Mouse (Mus musculus) neural tube, embryonic 11.5 days (tissue): Measurements from ENCODE around the gene Glrb. TPM values are rescaled to one million over a fixed set of nuclear protein-coding genes. Genes with fewer than 3 reads are reported as not detected.

Experiments
- ATAC-seq: fragments of 200-750 bp; cut with Nextera tagmentation; 2 replicates; pipeline ENCODE4 v1.8.0; 2017; ENCODE audit warnings: moderate number of reproducible peaks, mild to moderate bottlenecking, moderate TSS enrichment, moderate library complexity; ENCODE audit not compliant: insufficient read depth, low FRiP score, low TSS enrichment
- DNase-seq: peaks from one replicate; pipeline ENCODE4 v3.0.0-alpha.2; 2015; ENCODE audit warnings: low spot score
- H3K27ac ChIP-seq: fragments of 300-500 bp; sonication (generic); 2 replicates; pipeline ENCODE4 v1.5.1; 2014; ENCODE audit warnings: low read depth, mild to moderate bottlenecking, low read length
- H3K27me3 ChIP-seq: fragments of 300-500 bp; sonication (generic); 2 replicates; pipeline ENCODE4 v1.6.1; 2014; ENCODE audit warnings: mild to moderate bottlenecking, low read length, mixed read lengths; ENCODE audit not compliant: control insufficient read depth, insufficient read depth
- H3K36me3 ChIP-seq: fragments of 300-500 bp; sonication (generic); 2 replicates; pipeline ENCODE4 v1.6.1; 2014; ENCODE audit warnings: mild to moderate bottlenecking, low read length, moderate library complexity, mixed read lengths; ENCODE audit not compliant: control insufficient read depth, insufficient read depth
- H3K4me1 ChIP-seq: fragments of 300-500 bp; sonication (generic); 2 replicates; pipeline ENCODE4 v1.6.1; 2014; ENCODE audit warnings: low read length, mixed read lengths; ENCODE audit not compliant: control insufficient read depth, insufficient read depth
- H3K4me2 ChIP-seq: fragments of 300-500 bp; sonication (generic); 2 replicates; pipeline ENCODE4 v1.6.1; 2014; ENCODE audit warnings: low read depth, mild to moderate bottlenecking, moderate library complexity
- H3K4me3 ChIP-seq: fragments of 300-500 bp; sonication (generic); 2 replicates; pipeline ENCODE4 v1.5.1; 2014; ENCODE audit warnings: low read depth, low read length
- H3K9ac ChIP-seq: fragments of 300-500 bp; sonication (generic); 2 replicates; pipeline ENCODE4 v1.6.1; 2014; ENCODE audit warnings: mild to moderate bottlenecking, low read length
- H3K9me3 ChIP-seq: fragments of 300-500 bp; sonication (generic); 2 replicates; pipeline ENCODE4 v1.6.1; 2016; ENCODE audit warnings: low read length; ENCODE audit not compliant: control insufficient read depth
- WGBS: fragments of 180-500 bp; shearing (Covaris S2); extraction: QIAGEN DNeasy Blood & Tissue Kit; methylation state at CpG from one replicate; pipeline ENCODE4 v1.1.7; 2014; 5-methylcytosine and 5-hydroxymethylcytosine counted together
- polyA plus RNA-seq: library from polyadenylated mRNA; unstranded; fragments of >200 nt; fragmentation: Nextera tagmentation; extraction: Ambion mirVana; gene quantifications from 2 replicates; pipeline ENCODE4 v1.2.1, GENCODE M21; 2014

Glrb gene
- 11.0 and 14.3 TPM in 2 replicates for polyA plus RNA-seq

GRCm38 (mm10) chr3:80913111-80913778 is at the start of gene Glrb:
TSS of gene Glrb (minus strand) at chr3:80913660.
- Histone ChIP-seq H3K36me3 (no peaks in the 10 kb centered on the region), H3K27ac (0 out of 2 replicates have a peak within 1 kb of the TSS, but pooled peaks have one; percentile 17), H3K4me2 (peak within 1 kb of the TSS; percentile 85), H3K4me1 (no peaks in the 10 kb centered on the region), H3K4me3 (peak within 1 kb of the TSS; percentile 60), H3K9me3 (no peaks in the 10 kb centered on the region), H3K9ac (peak within 1 kb of the TSS; percentile 81), H3K27me3 (no peaks in the 10 kb centered on the region)
- ATAC-seq (peak; percentile 92), DNase-seq (peak; percentile 74)
- WGBS, result under 1% methylated on average over 71 of the region's 76 CpGs

GRCm38 (mm10) chr3:80959965-80960364 is 46.5 kb upstream of the Glrb start:
- H3K9ac ChIP-seq, result no peak overlapping the region
- H3K4me1 ChIP-seq, result no peaks in the 10 kb centered on the region
- no peaks in the 10 kb centered on the region for H3K36me3 ChIP-seq
- H3K9me3 ChIP-seq, result no peaks in the 10 kb centered on the region
- no peaks in the 10 kb centered on the region for H3K27me3 ChIP-seq
- H3K4me3 ChIP-seq, result no peak overlapping the region
- no peak overlapping the region for H3K4me2 ChIP-seq
- no peak overlapping the region for H3K27ac ChIP-seq
- ATAC-seq (no peak), DNase-seq (no peak)

GRCm38 (mm10) chr3:80958591-80958990 is 45.1 kb upstream of the Glrb start:
- WGBS, result 50% methylated on average over 1 of the region's 1 CpGs
- Histone ChIP-seq H3K27me3 (no peaks in the 10 kb centered on the region), H3K4me1 (no peaks in the 10 kb centered on the region), H3K4me2 (no peak overlapping the region), H3K9me3 (no peaks in the 10 kb centered on the region), H3K27ac (no peak overlapping the region), H3K36me3 (no peaks in the 10 kb centered on the region), H3K4me3 (no peak overlapping the region), H3K9ac (no peak overlapping the region)
- ATAC-seq (peak; percentile 79), DNase-seq (peak; percentile 46)

GRCm38 (mm10) chr3:80913779-80914284 is 372 bp upstream of the Glrb start:
- Histone ChIP-seq H3K27ac (no peak overlapping the region), H3K4me3 (peak overlapping the region; percentile 60), H3K9me3 (no peaks in the 10 kb centered on the region), H3K4me2 (peak overlapping the region; percentile 85), H3K27me3 (no peaks in the 10 kb centered on the region), H3K9ac (peak overlapping the region; percentile 81), H3K36me3 (no peaks in the 10 kb centered on the region), H3K4me1 (no peaks in the 10 kb centered on the region)
- 24% methylated on average over 6 of the region's 6 CpGs for WGBS
- DNase-seq, result no peak
- ATAC-seq, result peak; percentile 31; the same call in 1 of the 2 replicates

GRCm38 (mm10) chr3:80894745-80895480 is 18.5 kb downstream of the Glrb start:
- no peak overlapping the region for H3K27ac ChIP-seq
- no peaks in the 10 kb centered on the region for H3K36me3 ChIP-seq
- DNase-seq, result no peak
- no peaks in the 10 kb centered on the region for H3K9me3 ChIP-seq
- H3K4me1 ChIP-seq, result peaks cover 4% of the 10 kb centered on the region
- H3K9ac ChIP-seq, result no peak overlapping the region
- no peaks in the 10 kb centered on the region for H3K27me3 ChIP-seq
- no peak for ATAC-seq
- no peak overlapping the region for H3K4me2 ChIP-seq
- WGBS, result 81% methylated on average over 5 of the region's 5 CpGs
- no peak overlapping the region for H3K4me3 ChIP-seq

- WGBS, result 89% methylated on average over 5 of the region's 5 CpGs
- peaks cover 4% of the 10 kb centered on the region for H3K4me1 ChIP-seq
- no peak overlapping the region for H3K27ac ChIP-seq
- no peak overlapping the region for H3K9ac ChIP-seq
- no peaks in the 10 kb centered on the region for H3K36me3 ChIP-seq
- H3K4me2 ChIP-seq, result no peak overlapping the region
- no peak overlapping the region for H3K4me3 ChIP-seq
- H3K27me3 ChIP-seq, result no peaks in the 10 kb centered on the region
- no peak for ATAC-seq
- H3K9me3 ChIP-seq, result no peaks in the 10 kb centered on the region
- no peak for DNase-seq
Observed at GRCm38 (mm10) chr3:80894328-80894727, 19.1 kb downstream of the Glrb start.

GRCm38 (mm10) chr3:80893055-80893690 is 20.3 kb downstream of the Glrb start:
- no peak overlapping the region for H3K4me3 ChIP-seq
- H3K4me2 ChIP-seq, result no peak overlapping the region
- 0 out of 2 replicates have a peak overlapping the region, but pooled peaks have one; percentile 39 for H3K27ac ChIP-seq
- 31% methylated on average over 4 of the region's 4 CpGs for WGBS
- H3K9ac ChIP-seq, result no peak overlapping the region
- H3K36me3 ChIP-seq, result no peaks in the 10 kb centered on the region
- no peaks in the 10 kb centered on the region for H3K9me3 ChIP-seq
- ATAC-seq, result no peak
- no peaks in the 10 kb centered on the region for H3K27me3 ChIP-seq
- no peak for DNase-seq
- H3K4me1 ChIP-seq, result peaks cover 4% of the 10 kb centered on the region

GRCm38 (mm10) chr3:80891087-80891486 is 22.4 kb downstream of the Glrb start:
- H3K27ac ChIP-seq, result no peak overlapping the region
- no peaks in the 10 kb centered on the region for H3K9me3 ChIP-seq
- ATAC-seq, result no peak
- H3K4me2 ChIP-seq, result no peak overlapping the region
- no peak overlapping the region for H3K4me3 ChIP-seq
- no peaks in the 10 kb centered on the region for H3K27me3 ChIP-seq
- DNase-seq, result no peak
- WGBS, result 46% methylated on average over 4 of the region's 4 CpGs
- peaks cover 4% of the 10 kb centered on the region for H3K4me1 ChIP-seq
- H3K36me3 ChIP-seq, result no peaks in the 10 kb centered on the region
- H3K9ac ChIP-seq, result no peak overlapping the region
